Mouse (Mus musculus): ENCODE data around the gene Lifr.

GRCm38 (mm10) chr15:7157658-7158057 is 67.2 kb downstream of the Lifr start:
- TF ChIP-seq GATA1 (IDR thresholded peaks at IDR 0.05; ENCODE audit: borderline replicate concordance, low read length): no peak
- TF ChIP-seq FLI1 (IDR thresholded peaks at IDR 0.05; ENCODE audit: low read length): no peak

All from megakaryocyte, embryonic 14.5 days (primary cell).